8 mouse cellular contexts compared by ENCODE assay signal in the genomic region with DNA sequence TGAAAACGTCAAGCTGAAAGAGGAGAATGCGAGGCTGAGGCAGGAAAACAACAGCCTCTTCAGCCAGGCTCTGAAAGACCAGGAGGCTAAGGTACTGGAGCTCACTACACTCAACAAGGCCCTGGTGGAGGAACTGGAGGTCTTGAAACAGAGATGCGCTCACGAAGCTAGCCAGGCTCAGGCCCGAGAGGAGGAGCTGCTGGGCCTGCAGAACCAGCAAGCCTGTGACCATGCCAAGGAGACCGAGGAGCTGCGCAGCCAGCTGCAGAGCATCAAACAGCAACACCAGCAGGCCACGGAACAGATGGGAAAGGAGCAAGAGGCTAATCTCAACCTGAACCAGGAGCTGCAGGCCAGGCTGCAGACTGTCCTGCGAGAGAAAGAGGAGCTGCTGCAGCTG. TPM values are rescaled to one million over a fixed set of nuclear protein-coding genes. Genes with fewer than 3 reads are reported as not detected.
DNase-seq lines count a peak whose midpoint lies in the region; ATAC-seq lines count a peak whose summit lies in the region.

No protein-coding gene starts in this region.

- no peak for ATAC-seq in embryonic facial prominence, embryonic 12.5 days (ENCODE audit: insufficient number of reproducible peaks, insufficient read depth, low FRiP score, low TSS enrichment)
- no peak for ATAC-seq in hindbrain, embryonic 12.5 days (ENCODE audit: low FRiP score)

- H3K9ac ChIP-seq in embryonic facial prominence, embryonic 12.5 days: peak overlapping the region; percentile 43; the same call in 1 of the 2 replicates
- peak overlapping the region; percentile 46; the same call in 1 of the 2 replicates for H3K9ac ChIP-seq in hindbrain, embryonic 12.5 days

- no peaks in the 10 kb centered on the region for H3K27me3 ChIP-seq in embryonic facial prominence, embryonic 12.5 days
- H3K27me3 ChIP-seq in hindbrain, embryonic 12.5 days: no peaks in the 10 kb centered on the region

- H3K9me3 ChIP-seq in embryonic facial prominence, embryonic 12.5 days: no peaks in the 10 kb centered on the region
- H3K9me3 ChIP-seq in hindbrain, embryonic 12.5 days (replicated peaks): no peaks in the 10 kb centered on the region

- H3K79me2 ChIP-seq in macrophage (ENCODE audit: inconsistent target): no peaks in the 10 kb centered on the region

- peak overlapping the region; percentile 34; the same call in 1 of the 2 replicates for H3K4me3 ChIP-seq in embryonic facial prominence, embryonic 12.5 days
- H3K4me3 ChIP-seq in hindbrain, embryonic 12.5 days: peak overlapping the region; percentile 37
- peak overlapping the region; percentile 15; the same call in 1 of the 2 replicates for H3K4me3 ChIP-seq in macrophage (ENCODE audit: inconsistent target)

- no peaks in the 10 kb centered on the region for H3K36me3 ChIP-seq in embryonic facial prominence, embryonic 12.5 days
- no peaks in the 10 kb centered on the region for H3K36me3 ChIP-seq in hindbrain, embryonic 12.5 days
- H3K36me3 ChIP-seq in macrophage (ENCODE audit: inconsistent target): no peaks in the 10 kb centered on the region

- no peak overlapping the region for H3K27ac ChIP-seq in embryonic facial prominence, embryonic 12.5 days
- H3K27ac ChIP-seq in hindbrain, embryonic 12.5 days: no peak overlapping the region
- H3K27ac ChIP-seq in macrophage: no peak overlapping the region

- WGBS in embryonic facial prominence, embryonic 12.5 days: 63% methylated on average over 9 of the region's 9 CpGs
- 70% methylated on average over 9 of the region's 9 CpGs for WGBS in hindbrain, embryonic 12.5 days
- 80% methylated on average over 9 of the region's 9 CpGs for WGBS in macrophage (ENCODE audit: missing documents)

- 0 out of 2 replicates have a peak, but pooled peaks cover 4% of the 10 kb centered on the region for H3K4me1 ChIP-seq in embryonic facial prominence, embryonic 12.5 days
- peaks cover 8% of the 10 kb centered on the region for H3K4me1 ChIP-seq in hindbrain, embryonic 12.5 days

- peak; percentile 17 for DNase-seq in gastrocnemius, postnatal 25 days
- no peak for DNase-seq in gastrocnemius, adult 18-20 months (ENCODE audit: low spot score)
- DNase-seq in natural killer cell, adult 2 months (ENCODE audit: low spot score in 2 of 2): no peak
- DNase-seq in frontal cortex, postnatal 14 days (ENCODE audit: low spot score in 2 of 2): no peak
- no peak for DNase-seq in left cerebral cortex, adult 18-20 months (ENCODE audit: low spot score in 2 of 2)

- peak overlapping the region; percentile 62 for H3K4me2 ChIP-seq in embryonic facial prominence, embryonic 12.5 days (replicated peaks)
- peak overlapping the region; percentile 69 for H3K4me2 ChIP-seq in hindbrain, embryonic 12.5 days (replicated peaks)

RNA-seq across cellular contexts. Expression of a gene that starts 0.6 kb away (rescaled TPM):
- under 1 TPM in 1 of 2 experiments, not detected in 1; 0.13 TPM for total RNA-seq in gastrocnemius, postnatal 25 days (2021)
- under 1 TPM; 0.09 to 0.11 TPM for total RNA-seq in gastrocnemius, adult 18-20 months (2021)
- polyA plus RNA-seq in embryonic facial prominence, embryonic 12.5 days (2016; fragmentation: Nextera tagmentation; extraction: Ambion mirVana): 2.2 and 2.7 TPM in 2 replicates
- polyA plus RNA-seq in hindbrain, embryonic 12.5 days (2016; fragmentation: Nextera tagmentation; extraction: Ambion mirVana): 3.0 and 3.1 TPM in 2 replicates
- under 1 TPM in 4 of 26 experiments, not detected in 22; 0.25 to 0.92 (median 0.46) TPM for total RNA-seq in macrophage (2018; cell fraction: chromatin; rRNA removed)
- under 1 TPM in 24 of 26 experiments, not detected in 2; 0.05 to 0.36 (median 0.18) TPM for total RNA-seq in macrophage (2018; cell fraction: cytosol; rRNA removed)
- under 1 TPM in 4 of 26 experiments, not detected in 22; 0.22 to 0.61 (median 0.36) TPM for total RNA-seq in macrophage (2018; cell fraction: nucleus; rRNA removed)
- 0.20 to 0.35 TPM in 2 of 3 replicates, not detected in the other for polyA plus RNA-seq in macrophage (2018)
- total RNA-seq in left cerebral cortex, adult 18-20 months (2021): 1 to 10 TPM in 1 of 2 experiments, under 1 TPM in 1; 0.91 to 1.1 TPM

RNA-seq across cellular contexts. Expression of a gene that starts 15.5 kb away (rescaled TPM):
- 10 to 100 TPM; 12.8 to 15.0 TPM for total RNA-seq in gastrocnemius, postnatal 25 days (2021)
- 10 to 100 TPM; 12.5 to 13.6 TPM for total RNA-seq in gastrocnemius, adult 18-20 months (2021)
- polyA plus RNA-seq in embryonic facial prominence, embryonic 12.5 days (2016; fragmentation: Nextera tagmentation; extraction: Ambion mirVana): 68.9 and 69.0 TPM in 2 replicates
- 62.7 and 69.4 TPM in 2 replicates for polyA plus RNA-seq in hindbrain, embryonic 12.5 days (2016; fragmentation: Nextera tagmentation; extraction: Ambion mirVana)
- 100 to 1,000 TPM in 25 of 26 experiments, 10 to 100 TPM in 1; 96.9 to 295 (median 175) TPM for total RNA-seq in macrophage (2018; cell fraction: chromatin; rRNA removed)
- total RNA-seq in macrophage (2018; cell fraction: cytosol; rRNA removed): 10 to 100 TPM; 10.2 to 26.8 (median 18.0) TPM
- total RNA-seq in macrophage (2018; cell fraction: nucleus; rRNA removed): 100 to 1,000 TPM in 15 of 26 experiments, 10 to 100 TPM in 11; 60.9 to 197 (median 105) TPM
- 19.9 to 39.0 TPM (median 38.2 TPM) in 3 replicates for polyA plus RNA-seq in macrophage (2018)
- 10 to 100 TPM; 81.7 to 93.1 TPM for total RNA-seq in left cerebral cortex, adult 18-20 months (2021)

RNA-seq across cellular contexts. Expression of a gene that starts 30.0 kb away (rescaled TPM):
- total RNA-seq in gastrocnemius, postnatal 25 days (2021): 10 to 100 TPM; 90.6 to 97.2 TPM
- 100 to 1,000 TPM; 104 to 105 TPM for total RNA-seq in gastrocnemius, adult 18-20 months (2021)
- 105 and 110 TPM in 2 replicates for polyA plus RNA-seq in embryonic facial prominence, embryonic 12.5 days (2016; fragmentation: Nextera tagmentation; extraction: Ambion mirVana)
- 101 and 114 TPM in 2 replicates for polyA plus RNA-seq in hindbrain, embryonic 12.5 days (2016; fragmentation: Nextera tagmentation; extraction: Ambion mirVana)
- 10 to 100 TPM in 9 of 26 experiments, 1 to 10 TPM in 15, not detected in 2; 1.1 to 32.0 (median 8.8) TPM for total RNA-seq in macrophage (2018; cell fraction: chromatin; rRNA removed)
- total RNA-seq in macrophage (2018; cell fraction: cytosol; rRNA removed): 10 to 100 TPM; 36.1 to 94.0 (median 60.1) TPM
- total RNA-seq in macrophage (2018; cell fraction: nucleus; rRNA removed): 10 to 100 TPM in 18 of 26 experiments, 1 to 10 TPM in 8; 3.0 to 37.0 (median 12.6) TPM
- 51.6 to 90.6 TPM (median 59.9 TPM) in 3 replicates for polyA plus RNA-seq in macrophage (2018)
- 10 to 100 TPM; 38.2 to 41.6 TPM for total RNA-seq in left cerebral cortex, adult 18-20 months (2021)

RNA-seq across cellular contexts. Expression of a gene that starts 48.8 kb away (rescaled TPM):
- total RNA-seq in gastrocnemius, postnatal 25 days (2021): 10 to 100 TPM; 18.7 to 19.2 TPM
- 10 to 100 TPM; 19.6 to 19.8 TPM for total RNA-seq in gastrocnemius, adult 18-20 months (2021)
- polyA plus RNA-seq in embryonic facial prominence, embryonic 12.5 days (2016; fragmentation: Nextera tagmentation; extraction: Ambion mirVana): 40.5 and 42.4 TPM in 2 replicates
- polyA plus RNA-seq in hindbrain, embryonic 12.5 days (2016; fragmentation: Nextera tagmentation; extraction: Ambion mirVana): 40.0 and 41.9 TPM in 2 replicates
- 10 to 100 TPM in 13 of 26 experiments, 1 to 10 TPM in 13; 1.7 to 51.6 (median 10.3) TPM for total RNA-seq in macrophage (2018; cell fraction: chromatin; rRNA removed)
- 10 to 100 TPM in 25 of 26 experiments, 1 to 10 TPM in 1; 9.5 to 38.5 (median 30.1) TPM for total RNA-seq in macrophage (2018; cell fraction: cytosol; rRNA removed)
- 10 to 100 TPM in 13 of 26 experiments, 1 to 10 TPM in 13; 4.0 to 55.6 (median 9.8) TPM for total RNA-seq in macrophage (2018; cell fraction: nucleus; rRNA removed)
- polyA plus RNA-seq in macrophage (2018): 33.9 to 61.1 TPM (median 48.0 TPM) in 3 replicates
- total RNA-seq in left cerebral cortex, adult 18-20 months (2021): 10 to 100 TPM; 28.9 to 29.4 TPM

RNA-seq across cellular contexts. Expression of a gene that starts 49.5 kb away (rescaled TPM):
- under 1 TPM; 0.05 to 0.75 TPM for total RNA-seq in gastrocnemius, postnatal 25 days (2021)
- total RNA-seq in gastrocnemius, adult 18-20 months (2021): 1 to 10 TPM in 1 of 2 experiments, under 1 TPM in 1; 0.50 to 1.5 TPM
- 7.4 and 11.0 TPM in 2 replicates for polyA plus RNA-seq in embryonic facial prominence, embryonic 12.5 days (2016; fragmentation: Nextera tagmentation; extraction: Ambion mirVana)
- 5.9 and 6.9 TPM in 2 replicates for polyA plus RNA-seq in hindbrain, embryonic 12.5 days (2016; fragmentation: Nextera tagmentation; extraction: Ambion mirVana)
- total RNA-seq in macrophage (2018; cell fraction: chromatin; rRNA removed): 1 to 10 TPM in 8 of 26 experiments, under 1 TPM in 11, not detected in 7; 0.21 to 2.3 (median 0.86) TPM
- under 1 TPM in 20 of 26 experiments, not detected in 6; 0.03 to 0.35 (median 0.10) TPM for total RNA-seq in macrophage (2018; cell fraction: cytosol; rRNA removed)
- total RNA-seq in macrophage (2018; cell fraction: nucleus; rRNA removed): 1 to 10 TPM in 4 of 26 experiments, under 1 TPM in 14, not detected in 8; 0.20 to 1.5 (median 0.52) TPM
- 0.13 to 0.41 TPM (median 0.18 TPM) in 3 replicates for polyA plus RNA-seq in macrophage (2018)
- 100 to 1,000 TPM; 256 to 276 TPM for total RNA-seq in left cerebral cortex, adult 18-20 months (2021)

Comparison
In these comparisons a context has a peak if more than half of its experiments do, and no peak if none do; other contexts are left out.
1. RNA of a gene that starts 15.5 kb away (total RNA-seq): 81.7 to 93.1 TPM in left cerebral cortex, adult 18-20 months; 12.8 to 15.0 TPM in gastrocnemius, postnatal 25 days and 12.5 to 13.6 TPM in gastrocnemius, adult 18-20 months; every median in the first group is over 4 times any median in the second.
2. Peak in every context shown above with its lines, with median percentiles within 50 percentile points of each other: H3K4me3 ChIP-seq.